Mouse (Mus musculus): ENCODE results near the gene Cbx1.

DNA sequence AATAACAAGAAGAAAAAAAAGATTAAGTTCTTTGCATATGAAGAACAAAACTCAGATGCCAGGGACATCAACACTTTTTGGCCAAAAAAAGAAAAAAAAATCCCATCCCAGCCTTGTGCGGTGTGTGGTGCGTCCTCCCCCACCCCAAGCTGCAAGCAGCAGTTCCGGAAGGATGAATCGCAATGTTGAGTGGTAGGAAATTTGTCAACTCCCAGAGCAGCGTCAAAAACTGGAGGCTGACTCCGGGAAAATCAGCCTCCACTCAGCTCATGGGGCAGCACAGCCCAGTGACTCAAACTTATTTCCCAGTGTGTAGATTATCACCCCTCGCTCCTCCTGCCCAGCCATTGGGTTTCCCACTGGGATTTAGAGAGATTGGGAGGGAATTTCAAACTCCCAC is 26.9 kb upstream of the Cbx1 start:
- TF ChIP-seq MAFK (IDR thresholded peaks at IDR 0.05; ENCODE audit: insufficient read depth, low read depth, low read length) (no peak), ZC3H11A (IDR thresholded peaks at IDR 0.05; ENCODE audit: borderline replicate concordance, low read depth, low read length) (no peak), CHD2 (IDR thresholded peaks at IDR 0.05; ENCODE audit: low read depth, low read length) (no peak), ZNF384 (IDR thresholded peaks at IDR 0.05; ENCODE audit: low read depth, low read length) (no peak)

Measured in ES-E14 (cell line).